Mouse (Mus musculus): ENCODE measurements around the gene Adgrl3. TPM values are rescaled to one million over a fixed set of nuclear protein-coding genes. Genes with fewer than 3 reads are reported as not detected.

The Adgrl3 gene
- polyA plus RNA-seq, 1 experiment: 3.6 TPM

DNA sequence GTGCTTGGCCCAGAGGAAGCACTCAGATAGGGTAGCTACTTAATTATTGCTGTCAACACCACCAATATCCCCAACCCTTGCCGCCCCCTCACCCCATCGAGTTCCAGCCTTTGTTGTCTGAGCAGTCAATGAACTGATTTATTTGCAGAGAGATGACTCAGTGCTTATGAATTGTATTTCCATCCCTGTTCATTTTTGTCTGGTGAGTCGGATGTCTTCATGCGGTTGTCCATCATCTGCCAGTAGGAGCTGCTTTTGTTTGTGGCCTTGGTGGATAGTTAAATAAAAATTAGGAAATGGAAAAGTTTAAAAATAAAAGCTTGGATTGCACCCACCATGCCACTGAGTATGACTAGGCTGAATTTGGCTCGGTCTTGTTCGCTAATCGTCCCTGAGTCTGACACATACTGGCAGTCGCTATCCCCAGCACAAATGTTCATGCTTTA lies 344.3 kb downstream of the Adgrl3 start:
- no peaks in the 10 kb centered on the region for H3K36me3 ChIP-seq (ENCODE audit: control insufficient read depth, insufficient read depth, low read length)
- H3K4me1 ChIP-seq (ENCODE audit: control insufficient read depth, insufficient read depth, insufficient read length, low read length): no peaks in the 10 kb centered on the region
- WGBS: 83% methylated on average over 8 of the region's 8 CpGs
- no peak overlapping the region for H3K27ac ChIP-seq (ENCODE audit: insufficient read depth, low read depth, low read length)
- no peaks in the 10 kb centered on the region for H3K27me3 ChIP-seq (ENCODE audit: control insufficient read depth, insufficient read depth, low read length)
- no peak overlapping the region for H3K4me3 ChIP-seq (ENCODE audit: low read depth, low read length)
- TF ChIP-seq POLR2A (IDR thresholded peaks at IDR 0.05; ENCODE audit: low read depth, low read length) (no peak), CTCF (IDR thresholded peaks at IDR 0.05; ENCODE audit: extremely low read depth, insufficient read length, insufficient replicate concordance, low read depth, low read length) (no peak)

DNA sequence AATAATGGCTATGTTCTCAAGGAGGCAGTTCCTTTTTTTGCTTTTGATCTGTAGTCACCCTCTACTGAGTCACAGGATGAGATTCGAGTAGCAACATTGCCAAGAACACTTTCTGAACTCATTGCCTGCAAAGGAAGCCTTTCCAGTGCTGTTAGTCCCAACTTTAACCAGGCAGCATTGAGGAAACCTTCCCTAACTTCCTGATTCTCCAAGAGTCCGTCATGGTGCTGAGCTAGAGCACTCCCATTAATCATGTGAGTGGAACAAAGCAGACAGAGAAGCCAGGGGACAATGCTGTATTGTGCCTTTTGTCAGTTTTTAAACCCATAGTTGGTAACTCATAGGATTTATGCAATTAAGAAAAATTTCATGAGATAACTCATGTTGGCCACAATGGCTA lies 345.3 kb downstream of the Adgrl3 start:
- H3K27ac ChIP-seq (ENCODE audit: insufficient read depth, low read depth, low read length): no peak overlapping the region
- H3K36me3 ChIP-seq (ENCODE audit: control insufficient read depth, insufficient read depth, low read length): no peaks in the 10 kb centered on the region
- TF ChIP-seq CTCF (IDR thresholded peaks at IDR 0.05; ENCODE audit: extremely low read depth, insufficient read length, insufficient replicate concordance, low read depth, low read length) (no peak), POLR2A (IDR thresholded peaks at IDR 0.05; ENCODE audit: low read depth, low read length) (no peak)
- WGBS: 69% methylated on average over 2 of the region's 2 CpGs
- no peak overlapping the region for H3K4me3 ChIP-seq (ENCODE audit: low read depth, low read length)
- no peaks in the 10 kb centered on the region for H3K27me3 ChIP-seq (ENCODE audit: control insufficient read depth, insufficient read depth, low read length)
- H3K4me1 ChIP-seq (ENCODE audit: control insufficient read depth, insufficient read depth, insufficient read length, low read length): no peaks in the 10 kb centered on the region

GRCm38 (mm10) chr5:81370126-81370850 lies 350.4 kb downstream of the Adgrl3 start:
- 73% methylated on average over 10 of the region's 10 CpGs for WGBS
- H3K4me1 ChIP-seq (ENCODE audit: control insufficient read depth, insufficient read depth, insufficient read length, low read length): no peaks in the 10 kb centered on the region
- no peaks in the 10 kb centered on the region for H3K36me3 ChIP-seq (ENCODE audit: control insufficient read depth, insufficient read depth, low read length)
- no peaks in the 10 kb centered on the region for H3K27me3 ChIP-seq (ENCODE audit: control insufficient read depth, insufficient read depth, low read length)
- TF ChIP-seq POLR2A (IDR thresholded peaks at IDR 0.05; ENCODE audit: low read depth, low read length) (no peak), CTCF (IDR thresholded peaks at IDR 0.05; ENCODE audit: extremely low read depth, insufficient read length, insufficient replicate concordance, low read depth, low read length) (no peak)
- H3K27ac ChIP-seq (ENCODE audit: insufficient read depth, low read depth, low read length): no peak overlapping the region
- no peak overlapping the region for H3K4me3 ChIP-seq (ENCODE audit: low read depth, low read length)

DNA sequence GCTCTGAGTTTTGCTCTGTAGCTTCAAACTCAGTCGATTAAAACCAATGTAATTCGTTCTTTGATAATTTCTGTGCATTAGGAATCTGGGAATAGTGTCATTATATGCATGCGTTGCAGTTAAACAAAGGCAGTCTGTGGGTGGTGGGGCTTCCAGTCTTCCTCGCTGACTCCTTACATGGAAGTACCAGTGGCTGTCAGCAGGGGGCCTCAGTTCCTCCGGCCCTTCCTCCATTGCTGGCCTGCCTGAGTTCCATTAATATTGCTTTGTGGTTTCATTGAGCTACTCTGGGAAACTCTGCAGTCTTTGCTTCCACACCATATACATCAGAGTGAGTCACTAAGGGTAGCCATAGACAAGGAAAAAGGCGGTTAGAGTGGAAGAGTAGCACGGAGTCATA lies 356.1 kb downstream of the Adgrl3 start:
- H3K27ac ChIP-seq (ENCODE audit: insufficient read depth, low read depth, low read length): no peak overlapping the region
- TF ChIP-seq CTCF (IDR thresholded peaks at IDR 0.05; ENCODE audit: extremely low read depth, insufficient read length, insufficient replicate concordance, low read depth, low read length): no peak
- TF ChIP-seq POLR2A (IDR thresholded peaks at IDR 0.05; ENCODE audit: low read depth, low read length): no peak
- 92% methylated on average over 7 of the region's 7 CpGs for WGBS
- no peaks in the 10 kb centered on the region for H3K27me3 ChIP-seq (ENCODE audit: control insufficient read depth, insufficient read depth, low read length)
- no peaks in the 10 kb centered on the region for H3K36me3 ChIP-seq (ENCODE audit: control insufficient read depth, insufficient read depth, low read length)
- H3K4me3 ChIP-seq (ENCODE audit: low read depth, low read length): no peak overlapping the region
- no peaks in the 10 kb centered on the region for H3K4me1 ChIP-seq (ENCODE audit: control insufficient read depth, insufficient read depth, insufficient read length, low read length)

DNA sequence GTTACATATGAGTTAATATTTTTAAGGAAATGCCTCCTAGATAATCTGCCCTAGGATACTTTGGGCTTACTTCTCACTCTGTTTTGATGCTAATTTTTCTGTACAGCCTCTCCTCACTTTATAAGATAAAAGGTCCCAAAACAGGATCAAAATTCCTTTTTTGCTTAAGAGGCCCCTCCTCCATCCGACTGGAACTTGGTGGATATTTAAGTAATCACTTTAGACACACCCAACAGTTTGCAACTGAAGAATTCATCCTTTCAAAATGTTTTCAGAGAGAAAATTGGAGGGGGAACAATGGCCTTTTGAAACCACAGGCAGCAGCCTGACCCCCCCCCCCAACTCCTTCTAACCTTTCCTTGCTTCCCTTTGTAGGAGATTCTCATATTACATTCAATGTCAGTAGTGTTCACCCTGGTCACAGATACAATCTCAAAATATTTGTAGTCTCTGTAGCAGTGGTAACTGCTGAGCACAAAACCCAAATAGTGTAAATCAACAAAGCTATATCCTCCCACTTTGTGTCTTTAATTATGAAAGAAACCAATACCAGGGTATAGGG lies 385.7 kb downstream of the Adgrl3 start:
- WGBS: 75% methylated on average over 1 of the region's 1 CpGs
- Histone ChIP-seq H3K36me3 (ENCODE audit: control insufficient read depth, insufficient read depth, low read length) (no peaks in the 10 kb centered on the region), H3K4me1 (ENCODE audit: control insufficient read depth, insufficient read depth, insufficient read length, low read length) (no peaks in the 10 kb centered on the region), H3K27me3 (ENCODE audit: control insufficient read depth, insufficient read depth, low read length) (no peaks in the 10 kb centered on the region), H3K27ac (ENCODE audit: insufficient read depth, low read depth, low read length) (no peak overlapping the region), H3K4me3 (ENCODE audit: low read depth, low read length) (no peak overlapping the region)
- TF ChIP-seq CTCF (IDR thresholded peaks at IDR 0.05; ENCODE audit: extremely low read depth, insufficient read length, insufficient replicate concordance, low read depth, low read length) (no peak), POLR2A (IDR thresholded peaks at IDR 0.05; ENCODE audit: low read depth, low read length) (no peak)

DNA sequence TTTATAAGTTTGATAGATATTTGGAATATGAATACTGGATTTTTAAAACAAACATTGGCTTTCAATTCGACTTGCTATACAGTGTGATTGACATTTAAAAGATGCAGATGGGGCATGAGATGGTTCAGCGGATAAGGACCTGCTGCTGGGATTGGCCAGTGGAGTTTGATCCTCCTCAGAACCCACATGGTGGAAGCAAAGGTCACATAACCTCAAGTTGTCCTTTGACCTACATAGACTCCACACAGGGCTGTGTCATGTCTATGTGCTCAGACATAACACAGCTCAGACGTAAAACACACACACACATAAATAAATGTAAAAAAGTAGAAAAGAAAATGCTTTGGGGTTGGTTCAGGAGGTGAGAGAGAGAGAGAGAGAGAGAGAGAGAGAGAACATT lies 397.4 kb downstream of the Adgrl3 start:
- Histone ChIP-seq H3K4me1 (ENCODE audit: control insufficient read depth, insufficient read depth, insufficient read length, low read length) (no peaks in the 10 kb centered on the region), H3K27ac (ENCODE audit: insufficient read depth, low read depth, low read length) (no peak overlapping the region), H3K4me3 (ENCODE audit: low read depth, low read length) (no peak overlapping the region), H3K27me3 (ENCODE audit: control insufficient read depth, insufficient read depth, low read length) (no peaks in the 10 kb centered on the region), H3K36me3 (ENCODE audit: control insufficient read depth, insufficient read depth, low read length) (no peaks in the 10 kb centered on the region)
- WGBS: 55% methylated on average over 3 of the region's 3 CpGs
- no peak for TF ChIP-seq CTCF (IDR thresholded peaks at IDR 0.05; ENCODE audit: extremely low read depth, insufficient read length, insufficient replicate concordance, low read depth, low read length)
- TF ChIP-seq POLR2A (IDR thresholded peaks at IDR 0.05; ENCODE audit: low read depth, low read length): no peak

- Histone ChIP-seq H3K27ac (ENCODE audit: insufficient read depth, low read depth, low read length) (no peak overlapping the region), H3K27me3 (ENCODE audit: control insufficient read depth, insufficient read depth, low read length) (no peaks in the 10 kb centered on the region), H3K36me3 (ENCODE audit: control insufficient read depth, insufficient read depth, low read length) (no peaks in the 10 kb centered on the region), H3K4me1 (ENCODE audit: control insufficient read depth, insufficient read depth, insufficient read length, low read length) (0 out of 2 replicates have a peak, but pooled peaks cover 2% of the 10 kb centered on the region), H3K4me3 (ENCODE audit: low read depth, low read length) (no peak overlapping the region)
- WGBS: 24% methylated on average over 5 of the region's 5 CpGs
- TF ChIP-seq CTCF (IDR thresholded peaks at IDR 0.05; ENCODE audit: extremely low read depth, insufficient read length, insufficient replicate concordance, low read depth, low read length) (no peak), POLR2A (IDR thresholded peaks at IDR 0.05; ENCODE audit: low read depth, low read length) (no peak)
Measured at GRCm38 (mm10) chr5:81427393-81427792, 407.5 kb downstream of the Adgrl3 start.

Measured in small intestine, adult 2 months (tissue).